Comparison of ENCODE assay signal across 15 mouse cellular contexts in genomic region chr7:36736303-36737050, GRCm38 (mm10). TPM values are rescaled to one million over a fixed set of nuclear protein-coding genes. Genes with fewer than 3 reads are reported as not detected.
A peak's percentile ranks its signal among the peaks of the same experiment; 100 is the strongest.
DNase-seq lines count a peak whose midpoint lies in the region; ATAC-seq and TF ChIP-seq lines count a peak whose summit lies in the region.
"Had no signal": no experiment of that assay in that cellular context is flagged by ENCODE, and none has a peak within 500 bp of the region (broad histone marks: within the 10 kb centered on the region; RNA-seq: fewer than 3 reads in every experiment).

No protein-coding gene starts in this region.

- no peaks in the 10 kb centered on the region for H3K36me3 ChIP-seq in hindbrain, embryonic 16.5 days (ENCODE audit: control insufficient read depth, insufficient read depth, low read length)
- no peaks in the 10 kb centered on the region for H3K36me3 ChIP-seq in hindbrain, embryonic 10.5 days
- no peaks in the 10 kb centered on the region for H3K36me3 ChIP-seq in midbrain, embryonic 14.5 days (ENCODE audit: control insufficient read depth, insufficient read depth, low read length)
- no peaks in the 10 kb centered on the region for H3K36me3 ChIP-seq in midbrain, embryonic 11.5 days (ENCODE audit: control insufficient read depth, insufficient read depth, low read length)
- no peaks in the 10 kb centered on the region for H3K36me3 ChIP-seq in hindbrain, postnatal 0 days (ENCODE audit: insufficient read depth, low read length)
- H3K36me3 ChIP-seq in limb, embryonic 10.5 days = no peaks in the 10 kb centered on the region
- H3K36me3 ChIP-seq: embryonic facial prominence, embryonic 10.5 days had no signal

- H3K4me3 ChIP-seq in hindbrain, embryonic 16.5 days (ENCODE audit: low read length) = no peak overlapping the region
- H3K4me3 ChIP-seq in hindbrain, embryonic 10.5 days = no peak overlapping the region
- no peak overlapping the region for H3K4me3 ChIP-seq in midbrain, embryonic 14.5 days (replicated peaks; ENCODE audit: low read depth, low read length)
- no peak overlapping the region for H3K4me3 ChIP-seq in midbrain, embryonic 11.5 days (ENCODE audit: low read depth, low read length)
- H3K4me3 ChIP-seq in hindbrain, postnatal 0 days (ENCODE audit: low read length) = no peak overlapping the region
- no peak overlapping the region for H3K4me3 ChIP-seq in limb, embryonic 10.5 days
- H3K4me3 ChIP-seq: embryonic facial prominence, embryonic 10.5 days; erythroblast, embryonic 14.5 days had no signal

- peak; percentile 35; the same call in 1 of the 2 replicates for ATAC-seq in hindbrain, embryonic 16.5 days
- ATAC-seq in midbrain, embryonic 14.5 days (ENCODE audit: low FRiP score, low TSS enrichment) = no peak
- no peak for ATAC-seq in midbrain, embryonic 11.5 days (ENCODE audit: low FRiP score)
- peak; percentile 65 for ATAC-seq in hindbrain, postnatal 0 days
- ATAC-seq: activated CD4-positive, CD25-positive, alpha-beta regulatory T cell, adult 4 months had no signal

- TF ChIP-seq CTCF in hindbrain, postnatal 0 days (IDR thresholded peaks at IDR 0.05; ENCODE audit: low read depth) = peak; percentile 52

- 43% methylated on average over 14 of the region's 14 CpGs for WGBS in hindbrain, embryonic 16.5 days
- WGBS in hindbrain, embryonic 10.5 days = 84% methylated on average over 14 of the region's 14 CpGs
- 75% methylated on average over 14 of the region's 14 CpGs for WGBS in midbrain, embryonic 14.5 days
- WGBS in midbrain, embryonic 11.5 days = 87% methylated on average over 14 of the region's 14 CpGs
- 42% methylated on average over 14 of the region's 14 CpGs for WGBS in hindbrain, postnatal 0 days
- WGBS in limb, embryonic 10.5 days = 89% methylated on average over 14 of the region's 14 CpGs

- H3K9me3 ChIP-seq in hindbrain, embryonic 16.5 days (ENCODE audit: control insufficient read depth, low read length) = no peaks in the 10 kb centered on the region
- no peaks in the 10 kb centered on the region for H3K9me3 ChIP-seq in hindbrain, embryonic 10.5 days
- no peaks in the 10 kb centered on the region for H3K9me3 ChIP-seq in midbrain, embryonic 14.5 days (ENCODE audit: control insufficient read depth, low read length)
- H3K9me3 ChIP-seq in midbrain, embryonic 11.5 days (ENCODE audit: control insufficient read depth, low read length) = no peaks in the 10 kb centered on the region
- H3K9me3 ChIP-seq in hindbrain, postnatal 0 days (ENCODE audit: low read length) = no peaks in the 10 kb centered on the region
- H3K9me3 ChIP-seq in limb, embryonic 10.5 days (replicated peaks) = no peaks in the 10 kb centered on the region
- H3K9me3 ChIP-seq: embryonic facial prominence, embryonic 10.5 days had no signal

- H3K27ac ChIP-seq in hindbrain, embryonic 16.5 days (ENCODE audit: low read depth, low read length) = no peak overlapping the region
- no peak overlapping the region for H3K27ac ChIP-seq in hindbrain, embryonic 10.5 days
- H3K27ac ChIP-seq in midbrain, embryonic 14.5 days (replicated peaks; ENCODE audit: low read depth, low read length) = no peak overlapping the region
- H3K27ac ChIP-seq in midbrain, embryonic 11.5 days (ENCODE audit: low read depth, low read length) = no peak overlapping the region
- no peak overlapping the region for H3K27ac ChIP-seq in hindbrain, postnatal 0 days
- H3K27ac ChIP-seq in limb, embryonic 10.5 days = no peak overlapping the region
- H3K27ac ChIP-seq: embryonic facial prominence, embryonic 10.5 days had no signal

- no peaks in the 10 kb centered on the region for H3K27me3 ChIP-seq in hindbrain, embryonic 16.5 days (replicated peaks; ENCODE audit: control insufficient read depth, insufficient read depth, low read length)
- no peaks in the 10 kb centered on the region for H3K27me3 ChIP-seq in hindbrain, embryonic 10.5 days (ENCODE audit: insufficient read depth, poor library complexity, severe bottlenecking)
- H3K27me3 ChIP-seq in midbrain, embryonic 14.5 days (ENCODE audit: control insufficient read depth, insufficient read depth, low read length) = no peaks in the 10 kb centered on the region
- no peaks in the 10 kb centered on the region for H3K27me3 ChIP-seq in midbrain, embryonic 11.5 days (ENCODE audit: control insufficient read depth, insufficient read depth, low read length)
- H3K27me3 ChIP-seq in hindbrain, postnatal 0 days (ENCODE audit: insufficient read depth, low read length) = no peaks in the 10 kb centered on the region
- H3K27me3 ChIP-seq in limb, embryonic 10.5 days (ENCODE audit: low read depth, poor library complexity, severe bottlenecking) = no peaks in the 10 kb centered on the region

- no peak overlapping the region for H3K9ac ChIP-seq in hindbrain, embryonic 16.5 days (ENCODE audit: low read depth, low read length)
- H3K9ac ChIP-seq in midbrain, embryonic 14.5 days (replicated peaks; ENCODE audit: low read length) = no peak overlapping the region
- no peak overlapping the region for H3K9ac ChIP-seq in midbrain, embryonic 11.5 days (ENCODE audit: low read length)
- no peak overlapping the region for H3K9ac ChIP-seq in hindbrain, postnatal 0 days (replicated peaks; ENCODE audit: low read length)

- H3K4me2 ChIP-seq in hindbrain, embryonic 16.5 days (ENCODE audit: low read length) = no peak overlapping the region
- H3K4me2 ChIP-seq in midbrain, embryonic 14.5 days (ENCODE audit: low read length) = no peak overlapping the region
- no peak overlapping the region for H3K4me2 ChIP-seq in midbrain, embryonic 11.5 days
- H3K4me2 ChIP-seq in hindbrain, postnatal 0 days (ENCODE audit: low read depth, low read length) = no peak overlapping the region

- peaks cover 12% of the 10 kb centered on the region for H3K4me1 ChIP-seq in hindbrain, embryonic 16.5 days (ENCODE audit: control insufficient read depth, insufficient read depth, low read depth, low read length)
- peaks cover 4% of the 10 kb centered on the region; the same call in 1 of the 2 replicates for H3K4me1 ChIP-seq in hindbrain, embryonic 10.5 days (replicated peaks)
- peaks cover 9% of the 10 kb centered on the region for H3K4me1 ChIP-seq in midbrain, embryonic 14.5 days (ENCODE audit: control insufficient read depth, insufficient read depth, low read length)
- H3K4me1 ChIP-seq in midbrain, embryonic 11.5 days (ENCODE audit: control insufficient read depth, insufficient read depth, low read length) = no peaks in the 10 kb centered on the region
- peaks cover 4% of the 10 kb centered on the region for H3K4me1 ChIP-seq in hindbrain, postnatal 0 days (ENCODE audit: insufficient read depth, low read length)
- peaks cover 20% of the 10 kb centered on the region for H3K4me1 ChIP-seq in limb, embryonic 10.5 days
- H3K4me1 ChIP-seq: embryonic facial prominence, embryonic 10.5 days had no signal

- DNase-seq in cerebellum, adult 18-20 months = peak; percentile 26 to 30
- DNase-seq in cerebellum, adult 9-11 months = no peak
- DNase-seq in hindbrain, embryonic 10.5 days (ENCODE audit: low spot score) = no peak
- peak; percentile 43 for DNase-seq in midbrain, embryonic 14.5 days
- no peak for DNase-seq in midbrain, embryonic 11.5 days (ENCODE audit: low spot score, missing footprints)
- peak; percentile 70 for DNase-seq in hindbrain, postnatal 0 days (ENCODE audit: low spot score)
- DNase-seq in limb, embryonic 10.5 days (ENCODE audit: low spot score) = no peak
- DNase-seq: adrenal gland, postnatal 36 days; lung, adult 2 months; thymus, adult 18-20 months had no signal

RNA-seq across cellular contexts. Expression of gene Tshz3, which starts 38.6 kb away (rescaled TPM):
- 26.4 and 33.7 TPM in 2 replicates for polyA plus RNA-seq in hindbrain, embryonic 16.5 days (2015; fragmentation: Nextera tagmentation; extraction: Ambion mirVana)
- polyA plus RNA-seq in hindbrain, embryonic 10.5 days (2016; fragmentation: Nextera tagmentation; extraction: Ambion mirVana) = 5.4 and 9.1 TPM in 2 replicates
- 13.6 TPM in 2 replicates for polyA plus RNA-seq in midbrain, embryonic 14.5 days (2014; fragmentation: Nextera tagmentation; extraction: Ambion mirVana)
- 3.2 and 4.1 TPM in 2 replicates for polyA plus RNA-seq in midbrain, embryonic 11.5 days (2014; fragmentation: Nextera tagmentation; extraction: Ambion mirVana)
- total RNA-seq in hindbrain, postnatal 0 days (2014; rRNA removed) = 25.3 and 28.4 TPM in 2 replicates
- 14.6 and 18.1 TPM in 2 replicates for polyA plus RNA-seq in hindbrain, postnatal 0 days (2015; fragmentation: Nextera tagmentation; extraction: Ambion mirVana)
- polyA plus RNA-seq in limb, embryonic 10.5 days (2016; fragmentation: Nextera tagmentation; extraction: Ambion mirVana) = 9.2 and 10.6 TPM in 2 replicates
- total RNA-seq: megakaryocyte-erythroid progenitor cell, adult 5-6 weeks had no signal
- polyA plus RNA-seq: erythroblast, embryonic 14.5 days had no signal

Comparison
In these comparisons a context has a peak if more than half of its experiments do, and no peak if none do; other contexts are left out.
1. DNase-seq: peak in cerebellum, adult 18-20 months (2 of 2), midbrain, embryonic 14.5 days (single experiment) and hindbrain, postnatal 0 days (single experiment); none in cerebellum, adult 9-11 months (single experiment), hindbrain, embryonic 10.5 days (single experiment), midbrain, embryonic 11.5 days (single experiment) and limb, embryonic 10.5 days (single experiment).
2. ATAC-seq: peak in hindbrain, embryonic 16.5 days (single experiment) and hindbrain, postnatal 0 days (single experiment); none in midbrain, embryonic 14.5 days (single experiment) and midbrain, embryonic 11.5 days (single experiment).